Mouse (Mus musculus): ENCODE measurements around the gene Gkn3. TPM values are rescaled to one million over a fixed set of nuclear protein-coding genes. Genes with fewer than 3 reads are reported as not detected.

Gkn3 gene
- polyA plus RNA-seq, 1 experiment from 2014 or later = 0.68 TPM

DNA sequence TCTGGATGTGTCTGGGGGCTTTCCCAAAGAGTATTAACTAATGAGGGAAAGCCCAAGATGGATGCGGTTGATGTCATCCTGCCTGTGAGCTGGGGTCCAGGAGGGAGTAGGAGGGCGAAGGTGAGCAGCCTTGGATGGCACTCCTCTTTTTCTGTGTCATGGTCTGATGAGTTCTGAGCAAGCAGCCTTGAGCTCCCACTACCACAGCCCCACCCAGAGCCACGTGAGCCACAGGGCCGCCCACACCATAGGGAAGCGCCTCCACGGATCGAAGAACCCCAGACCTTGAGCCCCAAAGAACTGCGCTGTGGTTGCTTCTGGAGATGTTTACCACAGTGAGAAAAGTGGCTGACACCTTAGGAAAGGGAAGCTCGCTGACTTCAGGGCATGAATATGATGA, 6.0 kb upstream of the Gkn3 start:
- Histone ChIP-seq H3K9ac (no peak overlapping the region), H3K4me1 (replicated peaks) (no peaks in the 10 kb centered on the region), H3K27me3 (replicated peaks) (no peaks in the 10 kb centered on the region), H3K36me3 (no peaks in the 10 kb centered on the region), H3K9me3 (no peaks in the 10 kb centered on the region), H3K4me2 (replicated peaks) (no peak overlapping the region), H3K4me3 (replicated peaks) (no peak overlapping the region), H3K27ac (no peak overlapping the region)
- no peak for ATAC-seq
- WGBS = 81% methylated on average over 9 of the region's 9 CpGs

- ATAC-seq = peak; percentile 90
- Histone ChIP-seq H3K9me3 (no peaks in the 10 kb centered on the region), H3K27me3 (replicated peaks) (no peaks in the 10 kb centered on the region), H3K27ac (no peak overlapping the region), H3K9ac (no peak overlapping the region), H3K36me3 (no peaks in the 10 kb centered on the region), H3K4me2 (replicated peaks) (no peak overlapping the region), H3K4me1 (replicated peaks) (peaks cover 3% of the 10 kb centered on the region; the same call in 1 of the 2 replicates), H3K4me3 (replicated peaks) (no peak overlapping the region)
- 57% methylated on average over 8 of the region's 8 CpGs for WGBS
Measured at GRCm38 (mm10) chr6:87393466-87394205, 4.9 kb upstream of the Gkn3 start.

DNA sequence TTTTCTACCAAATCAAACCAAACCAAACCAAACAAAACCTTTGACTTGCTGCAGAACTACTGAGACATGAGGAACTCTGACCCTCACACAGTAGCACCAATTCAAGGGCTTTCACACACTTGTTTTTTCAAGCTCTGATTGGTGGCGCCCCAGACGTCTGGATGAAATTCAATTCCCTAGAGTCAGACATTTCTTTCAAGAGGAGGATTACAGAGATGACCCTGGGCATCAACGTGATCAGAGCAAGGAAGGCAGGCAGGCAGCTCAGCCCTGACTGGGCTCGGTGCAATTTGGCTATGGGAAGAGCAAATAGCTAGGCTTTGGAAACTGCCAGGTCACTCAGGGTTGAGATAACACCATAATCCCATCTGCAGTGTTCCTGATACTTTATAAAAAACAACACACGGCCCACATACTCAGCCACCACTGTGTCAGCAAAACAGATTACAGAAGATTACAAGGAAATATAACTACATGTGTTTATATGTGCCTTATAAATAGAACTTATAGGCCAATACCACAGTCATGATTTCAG, 787 bp upstream of the Gkn3 start:
- no peak overlapping the region for H3K4me2 ChIP-seq (replicated peaks)
- no peaks in the 10 kb centered on the region; the same call in 1 of the 2 replicates for H3K27me3 ChIP-seq (replicated peaks)
- H3K4me3 ChIP-seq (replicated peaks) = no peak overlapping the region
- H3K27ac ChIP-seq = no peak overlapping the region
- H3K36me3 ChIP-seq = no peaks in the 10 kb centered on the region
- no peaks in the 10 kb centered on the region for H3K9me3 ChIP-seq
- peaks cover 3% of the 10 kb centered on the region; the same call in 1 of the 2 replicates for H3K4me1 ChIP-seq (replicated peaks)
- 0 out of 2 replicates have a peak, but pooled peaks have one; percentile 21 for ATAC-seq
- 22% methylated on average over 5 of the region's 5 CpGs for WGBS
- H3K9ac ChIP-seq = no peak overlapping the region

DNA sequence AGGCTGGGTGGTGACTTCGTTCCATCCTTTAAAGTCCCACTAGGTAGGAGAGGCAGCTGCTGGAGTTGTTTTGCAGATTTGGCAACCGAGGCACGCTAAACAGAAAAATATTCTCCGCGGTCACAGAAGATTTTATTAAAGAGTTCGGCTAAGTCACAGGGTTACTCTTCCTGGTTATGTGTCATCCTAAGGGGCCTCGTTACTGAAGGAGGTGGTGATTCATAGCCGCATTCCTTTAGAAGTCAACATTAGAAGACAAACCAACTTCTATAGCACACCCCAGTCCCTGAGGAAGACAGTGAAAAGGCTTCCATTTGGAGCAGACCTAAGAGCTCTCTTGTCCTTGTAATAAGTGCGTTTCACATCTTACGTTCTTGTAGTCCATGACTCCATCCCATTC, 2.1 kb downstream of the Gkn3 start:
- peaks cover 2% of the 10 kb centered on the region; the same call in 1 of the 2 replicates for H3K27me3 ChIP-seq (replicated peaks)
- 83% methylated on average over 10 of the region's 10 CpGs for WGBS
- ATAC-seq = no peak

GRCm38 (mm10) chr6:87386203-87386602, 2.5 kb downstream of the Gkn3 start:
- ATAC-seq = no peak
- no peak overlapping the region for H3K4me3 ChIP-seq (replicated peaks)
- no peaks in the 10 kb centered on the region for H3K9me3 ChIP-seq
- H3K27me3 ChIP-seq (replicated peaks) = peaks cover 2% of the 10 kb centered on the region; the same call in 1 of the 2 replicates
- no peak overlapping the region for H3K4me2 ChIP-seq (replicated peaks)
- peaks cover 5% of the 10 kb centered on the region; the same call in 1 of the 2 replicates for H3K4me1 ChIP-seq (replicated peaks)
- no peak overlapping the region for H3K27ac ChIP-seq
- H3K9ac ChIP-seq = no peak overlapping the region
- 15% methylated on average over 7 of the region's 7 CpGs for WGBS
- H3K36me3 ChIP-seq = no peaks in the 10 kb centered on the region

More for the DNA sequence above, 2.1 kb downstream of the Gkn3 start:
- Histone ChIP-seq H3K27ac (no peak overlapping the region), H3K4me3 (replicated peaks) (no peak overlapping the region), H3K4me2 (replicated peaks) (no peak overlapping the region), H3K36me3 (no peaks in the 10 kb centered on the region), H3K4me1 (replicated peaks) (peaks cover 5% of the 10 kb centered on the region; the same call in 1 of the 2 replicates), H3K9me3 (no peaks in the 10 kb centered on the region), H3K9ac (no peak overlapping the region)

- Histone ChIP-seq H3K4me2 (replicated peaks) (peak overlapping the region; percentile 49), H3K9me3 (no peaks in the 10 kb centered on the region), H3K27me3 (replicated peaks) (peaks cover 5% of the 10 kb centered on the region), H3K4me3 (replicated peaks) (no peak overlapping the region), H3K36me3 (no peaks in the 10 kb centered on the region), H3K4me1 (replicated peaks) (peaks cover 5% of the 10 kb centered on the region; the same call in 1 of the 2 replicates), H3K27ac (no peak overlapping the region), H3K9ac (no peak overlapping the region)
- ATAC-seq = no peak
- WGBS = 41% methylated on average over 5 of the region's 6 CpGs
Measured at GRCm38 (mm10) chr6:87384761-87385160, 4.0 kb downstream of the Gkn3 start.

- peaks cover 5% of the 10 kb centered on the region for H3K27me3 ChIP-seq (replicated peaks)
- 10% methylated on average over 24 of the region's 24 CpGs for WGBS
- no peak overlapping the region for H3K27ac ChIP-seq
- peak overlapping the region; percentile 32; the same call in 1 of the 2 replicates for H3K9ac ChIP-seq
- no peaks in the 10 kb centered on the region for H3K36me3 ChIP-seq
- peak; percentile 37; the same call in 1 of the 2 replicates for ATAC-seq
- peak overlapping the region; percentile 49 for H3K4me2 ChIP-seq (replicated peaks)
- H3K4me3 ChIP-seq (replicated peaks) = peak overlapping the region; percentile 10
- H3K9me3 ChIP-seq = no peaks in the 10 kb centered on the region
- H3K4me1 ChIP-seq (replicated peaks) = 0 out of 2 replicates have a peak, but pooled peaks cover 3% of the 10 kb centered on the region
Measured at GRCm38 (mm10) chr6:87383926-87384691, 4.6 kb downstream of the Gkn3 start.

GRCm38 (mm10) chr6:87373057-87373456, 15.7 kb downstream of the Gkn3 start, which contains the start of gene Gkn2:
Gene Gkn2 (plus strand): TSS chr6:87373357.
- H3K36me3 ChIP-seq = no peaks in the 10 kb centered on the region
- no peak for ATAC-seq
- no peak within 1 kb of the TSS for H3K27ac ChIP-seq
- H3K4me1 ChIP-seq (replicated peaks) = no peaks in the 10 kb centered on the region
- H3K9ac ChIP-seq = no peak within 1 kb of the TSS
- no peaks in the 10 kb centered on the region for H3K27me3 ChIP-seq (replicated peaks)
- WGBS = 68% methylated on average over 9 of the region's 9 CpGs
- no peak within 1 kb of the TSS for H3K4me2 ChIP-seq (replicated peaks)
- H3K9me3 ChIP-seq = no peaks in the 10 kb centered on the region
- no peak within 1 kb of the TSS for H3K4me3 ChIP-seq (replicated peaks)

GRCm38 (mm10) chr6:87369223-87369622, 19.5 kb downstream of the Gkn3 start:
- no peaks in the 10 kb centered on the region for H3K9me3 ChIP-seq
- no peak overlapping the region for H3K4me3 ChIP-seq (replicated peaks)
- WGBS = 72% methylated on average over 5 of the region's 5 CpGs
- no peaks in the 10 kb centered on the region for H3K4me1 ChIP-seq (replicated peaks)
- no peaks in the 10 kb centered on the region for H3K36me3 ChIP-seq
- H3K4me2 ChIP-seq (replicated peaks) = no peak overlapping the region
- H3K27me3 ChIP-seq (replicated peaks) = no peaks in the 10 kb centered on the region
- no peak for ATAC-seq
- H3K27ac ChIP-seq = no peak overlapping the region
- no peak overlapping the region for H3K9ac ChIP-seq

- Histone ChIP-seq H3K9me3 (no peaks in the 10 kb centered on the region), H3K4me2 (replicated peaks) (no peak overlapping the region), H3K27me3 (replicated peaks) (no peaks in the 10 kb centered on the region), H3K4me1 (replicated peaks) (no peaks in the 10 kb centered on the region), H3K36me3 (no peaks in the 10 kb centered on the region), H3K27ac (no peak overlapping the region), H3K9ac (no peak overlapping the region), H3K4me3 (replicated peaks) (no peak overlapping the region)
- ATAC-seq = peak; percentile 91
- WGBS = 49% methylated on average over 5 of the region's 5 CpGs
Measured at GRCm38 (mm10) chr6:87354441-87354840, 34.3 kb downstream of the Gkn3 start.

GRCm38 (mm10) chr6:87350829-87351228, 37.9 kb downstream of the Gkn3 start, which contains the start of gene Gkn1:
Gene Gkn1 (minus strand): TSS chr6:87350942.
- no peak within 1 kb of the TSS for H3K27ac ChIP-seq
- H3K4me3 ChIP-seq (replicated peaks) = no peak within 1 kb of the TSS
- no peaks in the 10 kb centered on the region for H3K4me1 ChIP-seq (replicated peaks)
- H3K27me3 ChIP-seq (replicated peaks) = no peaks in the 10 kb centered on the region
- H3K9ac ChIP-seq = no peak within 1 kb of the TSS
- no peaks in the 10 kb centered on the region for H3K9me3 ChIP-seq
- no peak within 1 kb of the TSS for H3K4me2 ChIP-seq (replicated peaks)
- WGBS = 77% methylated on average over 8 of the region's 8 CpGs
- no peaks in the 10 kb centered on the region for H3K36me3 ChIP-seq
- ATAC-seq = peak; percentile 69; the same call in 1 of the 2 replicates

GRCm38 (mm10) chr6:87335935-87336295, 52.8 kb downstream of the Gkn3 start:
- H3K36me3 ChIP-seq = no peaks in the 10 kb centered on the region
- no peaks in the 10 kb centered on the region for H3K27me3 ChIP-seq (replicated peaks)
- H3K4me3 ChIP-seq (replicated peaks) = no peak overlapping the region
- H3K4me2 ChIP-seq (replicated peaks) = peak overlapping the region; percentile 81; the same call in 1 of the 2 replicates
- peak; percentile 21; the same call in 1 of the 2 replicates for ATAC-seq
- no peak overlapping the region for H3K9ac ChIP-seq
- H3K27ac ChIP-seq = no peak overlapping the region
- WGBS = 25% methylated on average over 6 of the region's 6 CpGs
- no peaks in the 10 kb centered on the region for H3K9me3 ChIP-seq
- H3K4me1 ChIP-seq (replicated peaks) = peaks cover 5% of the 10 kb centered on the region

All from intestine, embryonic 15.5 days (tissue).